Mouse (Mus musculus): ENCODE results near the gene Vps37c.

- TF ChIP-seq CTCF (conservative IDR thresholded peaks at IDR 0.05; ENCODE audit: insufficient read depth, insufficient read length, low read depth, low read length): no peak
- TF ChIP-seq POLR2A (IDR thresholded peaks at IDR 0.05; ENCODE audit: low read depth, low read length): no peak
Observed at GRCm38 (mm10) chr19:10732741-10733140, 44.2 kb downstream of the Vps37c start.
